Mouse (Mus musculus) intestine, postnatal 0 days (tissue): Measurements from ENCODE around the gene Apold1. TPM values are rescaled to one million over a fixed set of nuclear protein-coding genes. Genes with fewer than 3 reads are reported as not detected.

Source experiments
- ATAC-seq: fragments of 200-750 bp; cut with Nextera tagmentation; 2 replicates; pipeline ENCODE4 v1.8.0; 2017; ENCODE audit warnings: mild to moderate bottlenecking, moderate TSS enrichment, moderate library complexity
- H3K27ac ChIP-seq: fragments of 300-500 bp; sonication (generic); 2 replicates; pipeline ENCODE4 v1.5.1; 2014; ENCODE audit warnings: mild to moderate bottlenecking, low read depth, low read length, moderate library complexity
- H3K27me3 ChIP-seq: fragments of 300-500 bp; sonication (generic); replicated peaks from 2 replicates; pipeline ENCODE4 v1.6.1; 2014; ENCODE audit warnings: low read length, mixed read lengths; ENCODE audit not compliant: control insufficient read depth, insufficient read depth
- H3K36me3 ChIP-seq: fragments of 300-500 bp; sonication (generic); 2 replicates; pipeline ENCODE4 v1.6.1; 2014; ENCODE audit warnings: mild to moderate bottlenecking, moderate library complexity; ENCODE audit not compliant: control insufficient read depth, insufficient read depth
- H3K4me1 ChIP-seq: fragments of 300-500 bp; sonication (generic); replicated peaks from 2 replicates; pipeline ENCODE4 v1.6.1; 2014; ENCODE audit warnings: antibody characterized with exemption, low read length, mixed read lengths; ENCODE audit not compliant: control insufficient read depth, insufficient read depth
- H3K4me2 ChIP-seq: fragments of 300-500 bp; sonication (generic); replicated peaks from 2 replicates; pipeline ENCODE4 v1.6.1; 2014; ENCODE audit warnings: low read depth, mild to moderate bottlenecking, moderate library complexity
- H3K4me3 ChIP-seq: fragments of 300-500 bp; sonication (generic); 2 replicates; pipeline ENCODE4 v1.5.1; 2014; ENCODE audit warnings: low read depth, low read length
- H3K9ac ChIP-seq: fragments of 300-500 bp; sonication (generic); 2 replicates; pipeline ENCODE4 v1.6.1; 2014; ENCODE audit warnings: mild to moderate bottlenecking, low read depth, low read length
- H3K9me3 ChIP-seq: fragments of 300-500 bp; sonication (generic); 2 replicates; pipeline ENCODE4 v1.6.1; 2016; ENCODE audit warnings: mixed run types; ENCODE audit not compliant: control insufficient read depth
- CTCF ChIP-seq: sonication (generic); IDR thresholded peaks from 2 replicates; pipeline ENCODE4 v1.5.1; 2016; ENCODE audit warnings: low read depth, mild to moderate bottlenecking, control low read depth, antibody characterized with exemption, moderate library complexity
- WGBS: fragments of 180-500 bp; shearing (Covaris S2); extraction: QIAGEN DNeasy Blood & Tissue Kit; methylation state at CpG from one replicate; pipeline ENCODE4 v1.1.7; 2014; 5-methylcytosine and 5-hydroxymethylcytosine counted together
- polyA plus RNA-seq: library from polyadenylated mRNA; unstranded; fragments of >200 nt; fragmentation: Nextera tagmentation; extraction: Ambion mirVana; gene quantifications from 2 replicates; pipeline ENCODE4 v1.2.1, GENCODE M21; 2015

Gene Apold1
- polyA plus RNA-seq, 1 experiment from 2014 or later = 2.2 TPM

GRCm38 (mm10) chr6:134996918-134997317 is 15.4 kb downstream of the Apold1 start:
- no peaks in the 10 kb centered on the region for H3K9me3 ChIP-seq

GRCm38 (mm10) chr6:134998076-134998475 is 16.6 kb downstream of the Apold1 start:
- no peak for ATAC-seq
- Histone ChIP-seq H3K27me3 (no peaks in the 10 kb centered on the region), H3K4me3 (no peak overlapping the region), H3K27ac (no peak overlapping the region), H3K4me2 (no peak overlapping the region), H3K36me3 (no peaks in the 10 kb centered on the region), H3K9me3 (no peaks in the 10 kb centered on the region), H3K9ac (no peak overlapping the region), H3K4me1 (no peaks in the 10 kb centered on the region)
- 89% methylated on average over 8 of the region's 8 CpGs for WGBS
- no peak for TF ChIP-seq CTCF

More at GRCm38 (mm10) chr6:134996918-134997317, 15.4 kb downstream of the Apold1 start:
- Histone ChIP-seq H3K9ac (no peak overlapping the region), H3K27me3 (no peaks in the 10 kb centered on the region), H3K4me3 (no peak overlapping the region), H3K27ac (no peak overlapping the region), H3K36me3 (no peaks in the 10 kb centered on the region), H3K4me1 (no peaks in the 10 kb centered on the region), H3K4me2 (no peak overlapping the region)
- WGBS = 89% methylated on average over 2 of the region's 2 CpGs
- ATAC-seq = no peak
- peak; percentile 49 for TF ChIP-seq CTCF

- 76% methylated on average over 3 of the region's 3 CpGs for WGBS
- H3K9ac ChIP-seq = no peak overlapping the region
- no peak overlapping the region for H3K4me2 ChIP-seq
- no peaks in the 10 kb centered on the region for H3K27me3 ChIP-seq
- no peak overlapping the region for H3K4me3 ChIP-seq
- H3K9me3 ChIP-seq = no peaks in the 10 kb centered on the region
- H3K36me3 ChIP-seq = no peaks in the 10 kb centered on the region
- TF ChIP-seq CTCF = no peak
- H3K27ac ChIP-seq = no peak overlapping the region
- no peaks in the 10 kb centered on the region for H3K4me1 ChIP-seq
- no peak for ATAC-seq
Measured at GRCm38 (mm10) chr6:134998781-134999180, 17.3 kb downstream of the Apold1 start.

GRCm38 (mm10) chr6:135000272-135000671 is 18.8 kb downstream of the Apold1 start:
- WGBS = 45% methylated on average over 4 of the region's 4 CpGs
- no peaks in the 10 kb centered on the region for H3K36me3 ChIP-seq

GRCm38 (mm10) chr6:135001991-135002390 is 20.5 kb downstream of the Apold1 start:
- Histone ChIP-seq H3K9me3 (no peaks in the 10 kb centered on the region), H3K9ac (no peak overlapping the region), H3K4me1 (no peaks in the 10 kb centered on the region), H3K27me3 (no peaks in the 10 kb centered on the region), H3K4me2 (no peak overlapping the region), H3K27ac (no peak overlapping the region), H3K36me3 (no peaks in the 10 kb centered on the region), H3K4me3 (no peak overlapping the region)
- TF ChIP-seq CTCF = no peak
- 90% methylated on average over 4 of the region's 4 CpGs for WGBS
- ATAC-seq = no peak

More at GRCm38 (mm10) chr6:135000272-135000671, 18.8 kb downstream of the Apold1 start:
- H3K27ac ChIP-seq = no peak overlapping the region
- ATAC-seq = no peak
- no peak overlapping the region for H3K4me3 ChIP-seq
- H3K4me2 ChIP-seq = no peak overlapping the region
- H3K4me1 ChIP-seq = no peaks in the 10 kb centered on the region
- H3K9ac ChIP-seq = no peak overlapping the region
- no peaks in the 10 kb centered on the region for H3K9me3 ChIP-seq
- H3K27me3 ChIP-seq = no peaks in the 10 kb centered on the region
- TF ChIP-seq CTCF = no peak

GRCm38 (mm10) chr6:135006372-135006771 is 24.9 kb downstream of the Apold1 start:
- H3K4me2 ChIP-seq = no peak overlapping the region
- H3K4me3 ChIP-seq = no peak overlapping the region
- H3K9ac ChIP-seq = no peak overlapping the region
- no peaks in the 10 kb centered on the region for H3K9me3 ChIP-seq
- no peak for TF ChIP-seq CTCF
- no peak overlapping the region for H3K27ac ChIP-seq
- 81% methylated on average over 4 of the region's 4 CpGs for WGBS
- no peaks in the 10 kb centered on the region for H3K27me3 ChIP-seq
- H3K36me3 ChIP-seq = no peaks in the 10 kb centered on the region
- H3K4me1 ChIP-seq = no peaks in the 10 kb centered on the region
- ATAC-seq = no peak
